Mouse (Mus musculus) forebrain, embryonic 12.5 days (tissue): ENCODE data around the gene Pcca. TPM values are rescaled to one million over a fixed set of nuclear protein-coding genes. Genes with fewer than 3 reads are reported as not detected.
A peak's percentile ranks its signal among the peaks of the same experiment; 100 is the strongest.

Experiments used
- ATAC-seq: fragments of 200-750 bp; cut with Nextera tagmentation; 2 replicates; pipeline ENCODE4 v1.8.0; 2017; ENCODE audit warnings: moderate TSS enrichment; ENCODE audit not compliant: low FRiP score
- H3K27ac ChIP-seq: fragments of 300-500 bp; sonication (generic); 2 replicates; pipeline ENCODE4 v1.5.1; 2016; ENCODE audit warnings: mild to moderate bottlenecking
- H3K27me3 ChIP-seq: fragments of 300-500 bp; sonication (generic); 2 replicates; pipeline ENCODE4 v1.6.1; 2016; ENCODE audit warnings: mild to moderate bottlenecking
- H3K36me3 ChIP-seq: fragments of 300-500 bp; sonication (generic); replicated peaks from 2 replicates; pipeline ENCODE4 v1.6.1; 2016; ENCODE audit warnings: mild to moderate bottlenecking
- H3K4me1 ChIP-seq: fragments of 300-500 bp; sonication (generic); 2 replicates; pipeline ENCODE4 v1.6.1; 2016
- H3K4me2 ChIP-seq: fragments of 300-500 bp; sonication (generic); 2 replicates; pipeline ENCODE4 v1.6.1; 2016; ENCODE audit warnings: mild to moderate bottlenecking, moderate library complexity
- H3K4me3 ChIP-seq: fragments of 300-500 bp; sonication (generic); replicated peaks from 2 replicates; pipeline ENCODE4 v1.5.1; 2016; ENCODE audit warnings: mild to moderate bottlenecking
- H3K9ac ChIP-seq: fragments of 300-500 bp; sonication (generic); 2 replicates; pipeline ENCODE4 v1.6.1; 2016; ENCODE audit warnings: mild to moderate bottlenecking
- H3K9me3 ChIP-seq: fragments of 300-500 bp; sonication (generic); 2 replicates; pipeline ENCODE4 v1.6.1; 2016
- WGBS: fragments of 180-500 bp; shearing (Covaris S2); methylation state at CpG from one replicate; pipeline ENCODE4 v1.1.7; 2016; 5-methylcytosine and 5-hydroxymethylcytosine counted together
- polyA plus RNA-seq: library from polyadenylated mRNA; unstranded; fragments of >200 nt; fragmentation: Nextera tagmentation; extraction: Ambion mirVana; gene quantifications from 2 replicates; pipeline ENCODE4 v1.2.1, GENCODE M21; 2016

Gene Pcca
- polyA plus RNA-seq, 1 experiment from 2014 or later, result 34.7 TPM

DNA sequence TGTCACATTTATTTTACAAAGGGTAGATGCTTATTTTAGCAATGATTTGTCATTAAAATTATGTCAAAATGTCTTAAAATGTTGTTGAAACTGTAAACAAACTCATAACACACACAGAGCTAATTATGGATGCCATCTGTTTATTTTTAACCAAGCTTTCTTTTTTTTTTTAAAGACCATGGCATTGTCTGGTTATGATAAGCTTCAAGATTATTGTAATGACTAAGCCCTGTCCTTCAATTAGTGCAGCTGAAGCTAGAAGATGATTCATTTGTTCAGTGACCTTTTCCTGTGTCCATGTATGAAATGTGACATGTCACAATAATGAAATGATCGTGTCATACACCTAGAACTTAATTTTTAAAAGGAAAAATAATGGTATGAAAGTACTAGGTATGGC is 149.5 kb downstream of the Pcca start:
- H3K9me3 ChIP-seq, result no peaks in the 10 kb centered on the region
- ATAC-seq, result no peak
- H3K4me1 ChIP-seq, result peaks cover 14% of the 10 kb centered on the region
- H3K9ac ChIP-seq, result no peak overlapping the region
- H3K27me3 ChIP-seq, result no peaks in the 10 kb centered on the region
- H3K4me2 ChIP-seq, result no peak overlapping the region
- no peak overlapping the region for H3K4me3 ChIP-seq
- H3K27ac ChIP-seq, result no peak overlapping the region
- no peaks in the 10 kb centered on the region for H3K36me3 ChIP-seq
- WGBS, result 83% methylated on average over 1 of the region's 1 CpGs

DNA sequence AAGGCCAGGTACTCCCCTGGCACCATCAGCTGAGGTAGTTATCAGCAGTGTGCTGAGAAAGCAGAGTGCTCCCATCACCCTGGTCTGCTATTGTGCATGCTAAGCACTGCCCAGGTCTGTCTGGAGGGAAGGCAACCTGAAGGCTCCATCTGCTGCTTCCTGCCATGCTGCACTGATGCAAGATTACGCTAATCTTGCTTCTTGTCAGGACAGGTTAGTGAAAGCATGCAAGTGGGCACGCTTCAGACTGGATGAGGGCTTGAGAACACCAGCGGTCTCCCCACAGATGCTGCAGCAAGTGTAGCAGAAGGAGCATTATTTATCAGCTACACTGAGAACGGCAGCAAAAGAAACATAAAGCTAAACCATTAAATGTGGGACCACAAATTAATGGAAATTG is 150.1 kb downstream of the Pcca start:
- 0 out of 2 replicates have a peak, but pooled peaks have one; percentile 36 for ATAC-seq
- Histone ChIP-seq H3K9me3 (no peaks in the 10 kb centered on the region), H3K4me3 (no peak overlapping the region), H3K36me3 (no peaks in the 10 kb centered on the region), H3K9ac (no peak overlapping the region), H3K4me2 (no peak overlapping the region), H3K27me3 (no peaks in the 10 kb centered on the region), H3K27ac (peak overlapping the region; percentile 46; the same call in 1 of the 2 replicates), H3K4me1 (peaks cover 18% of the 10 kb centered on the region)
- 79% methylated on average over 4 of the region's 4 CpGs for WGBS

DNA sequence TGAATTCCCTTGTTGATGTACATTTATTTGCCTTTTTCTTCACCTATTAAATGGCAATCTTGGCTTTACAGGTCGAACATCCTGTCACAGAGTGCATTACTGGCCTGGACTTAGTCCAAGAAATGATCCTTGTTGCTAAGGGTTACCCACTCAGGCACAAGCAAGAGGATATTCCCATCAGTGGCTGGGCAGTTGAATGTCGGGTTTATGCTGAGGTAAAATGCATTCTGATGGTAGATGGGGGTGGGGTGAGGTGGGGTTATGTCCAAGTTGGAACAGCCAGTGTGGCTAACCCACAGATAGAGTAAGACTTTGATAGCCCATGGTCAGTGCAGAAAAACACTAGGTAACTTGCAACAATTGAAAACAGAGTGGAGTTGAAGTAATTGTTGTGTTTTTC is 150.7 kb downstream of the Pcca start:
- no peaks in the 10 kb centered on the region for H3K9me3 ChIP-seq
- peaks cover 22% of the 10 kb centered on the region for H3K4me1 ChIP-seq
- H3K36me3 ChIP-seq, result no peaks in the 10 kb centered on the region
- no peak overlapping the region for H3K4me3 ChIP-seq
- WGBS, result 35% methylated on average over 2 of the region's 2 CpGs
- no peak overlapping the region for H3K9ac ChIP-seq
- no peak overlapping the region for H3K27ac ChIP-seq
- H3K4me2 ChIP-seq, result no peak overlapping the region
- peak; percentile 50; the same call in 1 of the 2 replicates for ATAC-seq
- no peaks in the 10 kb centered on the region for H3K27me3 ChIP-seq

DNA sequence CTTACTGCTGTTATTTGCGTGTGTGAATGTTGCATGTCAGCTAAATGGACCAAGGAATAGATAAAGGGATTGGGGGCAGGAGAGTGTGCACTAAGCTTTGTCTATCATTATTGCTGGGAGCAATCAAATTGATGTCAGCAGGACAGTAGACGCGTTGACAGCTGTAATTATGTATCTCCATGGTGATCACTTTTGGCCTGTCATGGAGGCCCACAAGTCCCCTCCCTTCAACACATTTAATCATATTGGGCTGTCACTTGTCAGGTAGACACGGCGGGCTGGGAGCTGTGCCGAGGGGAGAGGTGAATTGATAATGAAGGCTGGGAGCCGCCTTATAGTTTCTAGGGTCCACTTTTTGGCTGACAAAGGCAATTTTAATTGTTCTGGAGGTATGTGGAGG is 153.3 kb downstream of the Pcca start:
- H3K36me3 ChIP-seq, result 0 out of 2 replicates have a peak, but pooled peaks cover under 1% of the 10 kb centered on the region
- WGBS, result 51% methylated on average over 7 of the region's 7 CpGs
- H3K4me3 ChIP-seq, result no peak overlapping the region
- no peak overlapping the region for H3K27ac ChIP-seq
- no peak overlapping the region for H3K9ac ChIP-seq
- no peaks in the 10 kb centered on the region for H3K9me3 ChIP-seq
- peak; percentile 67 for ATAC-seq
- H3K27me3 ChIP-seq, result no peaks in the 10 kb centered on the region
- H3K4me2 ChIP-seq, result no peak overlapping the region
- H3K4me1 ChIP-seq, result peaks cover 22% of the 10 kb centered on the region

DNA sequence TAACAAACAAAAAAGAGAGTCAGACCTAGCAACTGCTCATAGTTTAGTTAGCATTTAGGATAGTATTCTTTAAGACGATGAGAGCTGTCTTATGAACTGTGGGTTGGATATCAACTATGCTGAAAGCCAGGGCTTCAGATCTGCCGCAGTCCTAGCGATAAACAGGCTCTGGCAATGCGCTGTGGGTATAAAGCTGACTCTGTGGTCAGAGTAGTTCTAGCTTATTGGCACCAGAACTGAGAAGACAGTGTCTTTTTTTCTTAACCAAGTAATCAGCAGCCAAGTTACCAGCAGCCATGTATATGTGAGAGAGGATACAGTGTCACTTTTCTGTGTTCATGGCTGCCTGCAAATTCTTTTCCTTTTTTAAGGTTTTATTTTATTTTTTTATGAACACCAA is 154.3 kb downstream of the Pcca start:
- WGBS, result 88% methylated on average over 4 of the region's 4 CpGs
- Histone ChIP-seq H3K36me3 (0 out of 2 replicates have a peak, but pooled peaks cover 4% of the 10 kb centered on the region), H3K4me3 (no peak overlapping the region), H3K9me3 (no peaks in the 10 kb centered on the region), H3K27me3 (no peaks in the 10 kb centered on the region), H3K27ac (no peak overlapping the region), H3K4me1 (peaks cover 22% of the 10 kb centered on the region), H3K9ac (no peak overlapping the region), H3K4me2 (no peak overlapping the region)
- no peak for ATAC-seq

DNA sequence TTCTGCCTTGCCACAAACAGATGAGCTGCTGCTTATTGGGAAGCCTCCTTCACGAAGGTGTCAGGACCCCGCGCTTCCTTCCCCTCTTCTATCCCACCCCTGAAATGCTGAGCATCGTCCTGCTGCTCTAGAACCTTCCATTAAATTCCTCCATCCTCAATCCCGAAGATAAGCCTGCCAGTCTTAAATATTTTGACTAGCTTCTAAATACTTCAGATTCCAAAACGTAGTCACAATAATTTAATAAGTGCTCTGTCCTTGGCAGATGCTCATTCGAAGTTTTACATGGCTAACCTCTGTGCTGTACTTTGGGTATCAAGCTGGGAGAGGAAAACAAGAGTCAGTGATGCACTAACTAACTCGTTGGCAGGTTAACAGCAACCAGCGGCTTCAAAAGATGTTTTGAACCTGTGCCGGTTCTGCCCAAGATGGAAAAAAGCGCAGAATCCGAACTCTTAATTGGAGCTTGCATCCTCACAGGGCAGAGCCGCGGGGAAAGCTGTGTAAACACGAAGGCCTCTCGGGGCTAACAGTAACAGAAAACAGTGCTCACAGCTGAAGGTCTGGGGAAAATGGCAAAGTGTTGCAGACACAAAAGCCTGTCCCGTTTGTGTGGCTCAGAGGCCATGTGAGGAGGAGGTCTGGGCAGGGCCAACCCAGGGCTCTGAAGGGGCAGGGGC is 155.2 kb downstream of the Pcca start:
- 65% methylated on average over 17 of the region's 17 CpGs for WGBS
- Histone ChIP-seq H3K36me3 (0 out of 2 replicates have a peak, but pooled peaks cover 4% of the 10 kb centered on the region), H3K4me1 (peaks cover 20% of the 10 kb centered on the region), H3K9ac (no peak overlapping the region), H3K9me3 (no peaks in the 10 kb centered on the region), H3K4me2 (no peak overlapping the region), H3K27me3 (no peaks in the 10 kb centered on the region), H3K27ac (peak overlapping the region; percentile 56; the same call in 1 of the 2 replicates), H3K4me3 (no peak overlapping the region)
- no peak; the same call in 1 of the 2 replicates for ATAC-seq

DNA sequence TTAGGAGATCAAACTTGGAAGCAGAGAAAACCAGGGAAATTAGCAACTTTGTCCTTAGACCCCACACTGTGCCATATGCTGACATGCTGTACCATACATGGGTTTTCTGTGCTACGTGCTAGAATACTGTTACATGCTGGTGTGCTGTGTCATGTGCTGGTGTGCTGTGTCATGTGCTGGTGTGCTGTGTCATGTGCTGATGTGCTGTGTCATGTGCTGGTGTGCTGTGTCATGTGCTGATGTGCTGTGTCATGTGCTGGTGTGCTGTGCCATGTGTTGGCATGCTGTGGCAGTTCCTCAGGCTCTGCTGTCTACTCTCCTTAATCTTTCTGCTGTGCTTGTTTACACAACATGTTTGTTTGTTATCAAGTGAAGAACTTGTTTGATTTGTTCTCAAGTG is 157.4 kb downstream of the Pcca start:
- ATAC-seq, result no peak
- H3K4me1 ChIP-seq, result peaks cover 13% of the 10 kb centered on the region; the same call in 1 of the 2 replicates
- H3K27me3 ChIP-seq, result no peaks in the 10 kb centered on the region
- H3K4me3 ChIP-seq, result no peak overlapping the region
- 0 out of 2 replicates have a peak, but pooled peaks cover 4% of the 10 kb centered on the region for H3K36me3 ChIP-seq
- 94% methylated on average over 1 of the region's 1 CpGs for WGBS
- no peak overlapping the region for H3K4me2 ChIP-seq
- no peaks in the 10 kb centered on the region for H3K9me3 ChIP-seq
- H3K27ac ChIP-seq, result no peak overlapping the region
- H3K9ac ChIP-seq, result no peak overlapping the region

DNA sequence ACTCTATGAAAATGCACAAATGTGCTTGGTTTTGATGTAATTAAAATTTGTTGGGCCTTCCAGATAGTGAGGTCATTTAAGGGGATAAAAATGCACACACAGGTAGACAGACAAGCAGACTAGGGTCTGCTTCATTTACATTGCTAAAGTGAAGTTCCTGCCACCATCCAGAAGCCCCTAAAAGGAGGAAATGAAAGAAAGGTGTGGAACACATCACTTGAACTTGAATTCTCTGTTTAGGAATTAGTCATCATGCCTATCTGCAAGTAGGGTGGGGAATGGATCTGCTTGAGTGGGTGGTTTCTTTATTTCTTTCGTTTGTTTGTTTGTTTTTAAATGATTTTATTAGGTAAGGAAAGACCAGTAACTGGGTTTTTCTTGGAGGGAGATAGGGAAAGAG is 166.2 kb downstream of the Pcca start:
- H3K4me3 ChIP-seq, result no peak overlapping the region
- no peaks in the 10 kb centered on the region for H3K9me3 ChIP-seq
- H3K9ac ChIP-seq, result no peak overlapping the region
- no peak overlapping the region for H3K27ac ChIP-seq
- no peak for ATAC-seq
- 93% methylated on average over 1 of the region's 1 CpGs for WGBS
- H3K27me3 ChIP-seq, result no peaks in the 10 kb centered on the region
- no peaks in the 10 kb centered on the region for H3K4me1 ChIP-seq
- H3K4me2 ChIP-seq, result no peak overlapping the region
- H3K36me3 ChIP-seq, result 0 out of 2 replicates have a peak, but pooled peaks cover 4% of the 10 kb centered on the region

DNA sequence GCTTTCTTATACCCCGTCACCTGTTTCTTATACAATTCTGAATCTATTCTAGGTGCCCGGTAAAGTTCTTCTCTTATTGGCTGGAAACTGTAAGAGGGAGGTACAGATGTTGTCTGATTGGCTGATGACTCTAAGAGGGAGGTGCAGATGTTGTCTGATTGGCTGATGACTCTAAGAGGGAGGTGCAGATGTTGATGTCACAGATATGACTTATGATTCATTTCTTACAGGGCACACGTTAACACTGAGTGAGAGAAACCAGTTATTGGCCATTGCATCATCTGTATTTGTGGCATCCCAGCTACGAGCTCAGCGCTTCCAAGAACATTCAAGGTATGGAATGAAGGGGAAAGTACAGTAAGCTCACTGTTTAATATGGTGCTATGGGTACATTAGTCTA is 179.7 kb downstream of the Pcca start:
- WGBS, result 93% methylated on average over 5 of the region's 5 CpGs
- Histone ChIP-seq H3K4me3 (no peak overlapping the region), H3K9ac (no peak overlapping the region), H3K27me3 (no peaks in the 10 kb centered on the region), H3K4me2 (no peak overlapping the region), H3K36me3 (no peaks in the 10 kb centered on the region), H3K9me3 (no peaks in the 10 kb centered on the region), H3K27ac (no peak overlapping the region), H3K4me1 (no peaks in the 10 kb centered on the region)
- ATAC-seq, result no peak

DNA sequence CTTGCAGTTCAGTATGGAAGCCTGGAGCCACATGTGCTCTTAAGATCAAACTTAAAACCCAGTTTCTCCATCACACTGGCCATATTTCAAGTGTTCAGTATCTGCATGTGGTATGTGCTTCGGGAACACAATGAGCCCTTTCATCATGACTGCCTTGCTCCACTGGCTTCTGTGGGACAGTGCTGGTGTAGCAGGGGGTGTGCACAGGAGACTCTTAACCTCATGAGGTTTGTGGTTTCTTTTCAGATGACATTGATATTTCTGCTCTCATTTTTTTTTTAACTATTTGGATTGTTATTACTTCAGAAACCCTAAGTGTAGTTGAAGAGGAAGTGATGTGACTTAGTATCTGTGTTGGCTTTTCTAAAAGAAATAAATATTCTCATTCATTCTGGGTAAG is 180.8 kb downstream of the Pcca start:
- H3K9ac ChIP-seq, result no peak overlapping the region
- no peak overlapping the region for H3K27ac ChIP-seq
- H3K4me2 ChIP-seq, result no peak overlapping the region
- no peaks in the 10 kb centered on the region for H3K27me3 ChIP-seq
- H3K9me3 ChIP-seq, result no peaks in the 10 kb centered on the region
- 84% methylated on average over 1 of the region's 1 CpGs for whole genome bisulfite sequencing
- peaks cover 4% of the 10 kb centered on the region for H3K4me1 ChIP-seq
- H3K4me3 ChIP-seq, result no peak overlapping the region
- no peak for ATAC-seq
- no peaks in the 10 kb centered on the region for H3K36me3 ChIP-seq

DNA sequence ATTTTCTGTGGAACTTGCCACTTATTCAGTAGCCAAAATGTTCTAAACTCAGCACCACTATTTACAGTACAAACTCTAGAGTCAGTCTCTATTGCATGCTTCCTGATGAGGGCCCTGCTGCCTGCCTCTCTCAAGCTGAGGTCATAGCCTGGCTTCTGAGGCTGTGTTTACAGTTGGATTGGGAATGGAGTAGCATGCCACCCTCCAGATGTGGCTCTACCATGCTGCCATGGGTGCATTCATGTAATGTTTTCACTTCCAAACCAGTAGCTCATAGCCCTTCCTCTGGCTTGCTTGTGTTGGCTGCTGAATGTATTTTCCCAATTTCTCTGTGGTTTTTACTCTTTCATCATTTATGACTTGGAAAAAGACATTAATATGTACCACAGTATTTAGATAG is 181.9 kb downstream of the Pcca start:
- Histone ChIP-seq H3K4me1 (peaks cover 14% of the 10 kb centered on the region), H3K4me2 (no peak overlapping the region), H3K9me3 (no peaks in the 10 kb centered on the region), H3K27me3 (no peaks in the 10 kb centered on the region), H3K36me3 (no peaks in the 10 kb centered on the region), H3K27ac (no peak overlapping the region), H3K4me3 (no peak overlapping the region), H3K9ac (no peak overlapping the region)
- no peak for ATAC-seq

DNA sequence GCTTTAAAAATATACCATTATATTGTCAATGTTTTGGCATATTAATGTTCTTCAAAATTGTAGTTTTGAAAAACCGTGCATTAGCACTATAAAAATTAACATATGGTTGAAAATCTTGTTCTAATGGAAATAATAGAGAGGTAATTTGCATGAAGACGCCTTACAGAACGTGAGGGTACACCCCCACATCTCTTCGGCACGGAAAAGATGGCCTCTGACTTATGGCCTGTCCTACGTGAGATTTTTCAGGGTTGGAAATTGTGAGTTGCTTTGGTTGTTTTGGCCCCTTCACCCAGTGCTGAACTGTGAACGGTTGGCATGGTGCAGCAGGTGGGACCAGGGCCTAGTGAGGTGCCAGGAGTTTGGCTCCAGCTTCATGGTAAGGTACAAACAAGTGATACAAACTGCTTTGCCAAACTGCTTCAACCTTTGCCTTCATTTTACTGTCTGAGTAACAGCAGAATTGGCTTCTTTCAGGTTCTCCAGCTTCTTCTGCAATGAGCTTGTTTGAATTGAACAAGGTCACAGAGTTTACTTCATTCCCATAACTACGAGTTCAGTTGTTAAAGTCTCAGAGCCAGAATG is 185.5 kb downstream of the Pcca start:
- peaks cover 21% of the 10 kb centered on the region for H3K4me1 ChIP-seq
- no peak overlapping the region for H3K4me2 ChIP-seq
- H3K27ac ChIP-seq, result no peak overlapping the region
- H3K36me3 ChIP-seq, result no peaks in the 10 kb centered on the region
- H3K4me3 ChIP-seq, result no peak overlapping the region
- no peaks in the 10 kb centered on the region for H3K9me3 ChIP-seq
- no peak overlapping the region for H3K9ac ChIP-seq
- WGBS, result 86% methylated on average over 8 of the region's 8 CpGs
- no peak for ATAC-seq
- H3K27me3 ChIP-seq, result no peaks in the 10 kb centered on the region

DNA sequence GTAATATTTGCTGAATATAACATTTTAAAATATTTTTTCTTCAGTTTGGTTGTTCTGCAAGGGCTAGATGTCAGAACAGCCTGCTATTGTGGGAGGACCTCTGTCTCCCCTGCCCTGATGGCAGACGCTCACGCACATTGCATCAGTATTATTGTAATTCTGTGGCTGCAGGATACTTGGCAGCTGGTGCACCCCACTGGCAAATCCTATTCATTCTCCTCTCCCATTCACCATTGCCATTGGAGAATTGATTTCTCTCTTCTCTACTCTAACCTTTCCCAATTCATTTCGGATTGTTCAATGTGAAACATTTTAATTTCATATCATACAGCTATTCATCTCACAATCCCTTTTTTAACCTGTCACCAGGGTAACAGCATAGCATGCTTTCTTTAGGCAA is 186.9 kb downstream of the Pcca start:
- H3K36me3 ChIP-seq, result no peaks in the 10 kb centered on the region
- H3K4me1 ChIP-seq, result peaks cover 21% of the 10 kb centered on the region
- no peak overlapping the region for H3K9ac ChIP-seq
- no peaks in the 10 kb centered on the region for H3K27me3 ChIP-seq
- WGBS, result 11% methylated on average over 3 of the region's 3 CpGs
- no peaks in the 10 kb centered on the region for H3K9me3 ChIP-seq
- no peak overlapping the region for H3K4me2 ChIP-seq
- peak; percentile 83 for ATAC-seq
- no peak overlapping the region for H3K27ac ChIP-seq
- no peak overlapping the region for H3K4me3 ChIP-seq
